Mouse (Mus musculus) stomach, embryonic 15.5 days (tissue): ENCODE measurements around the gene Ogfod2. TPM values are rescaled to one million over a fixed set of nuclear protein-coding genes. Genes with fewer than 3 reads are reported as not detected.
A peak's percentile ranks its signal among the peaks of the same experiment; 100 is the strongest.

ENCODE experiments used
- ATAC-seq: fragments of 200-750 bp; cut with Nextera tagmentation; 2 replicates; pipeline ENCODE4 v1.8.0; 2017; ENCODE audit warnings: low read depth, moderate number of reproducible peaks, moderate TSS enrichment; ENCODE audit not compliant: insufficient read depth, low FRiP score
- H3K27ac ChIP-seq: fragments of 300-500 bp; sonication (generic); 2 replicates; pipeline ENCODE4 v1.5.1; 2015; ENCODE audit warnings: mild to moderate bottlenecking, inconsistent platforms
- H3K27me3 ChIP-seq: fragments of 300-500 bp; sonication (generic); replicated peaks from 2 replicates; pipeline ENCODE4 v1.6.1; 2015; ENCODE audit warnings: inconsistent platforms
- H3K36me3 ChIP-seq: fragments of 300-500 bp; sonication (generic); 2 replicates; pipeline ENCODE4 v1.6.1; 2015; ENCODE audit warnings: inconsistent platforms
- H3K4me1 ChIP-seq: fragments of 300-500 bp; sonication (generic); 2 replicates; pipeline ENCODE4 v1.6.1; 2015; ENCODE audit warnings: inconsistent platforms
- H3K4me2 ChIP-seq: fragments of 300-500 bp; sonication (generic); 2 replicates; pipeline ENCODE4 v1.6.1; 2015; ENCODE audit warnings: mild to moderate bottlenecking, inconsistent platforms
- H3K4me3 ChIP-seq: fragments of 300-500 bp; sonication (generic); replicated peaks from 2 replicates; pipeline ENCODE4 v1.5.1; 2015; ENCODE audit warnings: inconsistent platforms
- H3K9ac ChIP-seq: fragments of 300-500 bp; sonication (generic); 2 replicates; pipeline ENCODE4 v1.6.1; 2015; ENCODE audit warnings: inconsistent platforms
- H3K9me3 ChIP-seq: fragments of 300-500 bp; sonication (generic); 2 replicates; pipeline ENCODE4 v1.6.1; 2016; ENCODE audit warnings: inconsistent platforms
- WGBS: fragments of 180-500 bp; shearing (Covaris S2); methylation state at CpG from one replicate; pipeline ENCODE4 v1.1.7; 2015; 5-methylcytosine and 5-hydroxymethylcytosine counted together
- polyA plus RNA-seq: library from polyadenylated mRNA; unstranded; fragments of >200 nt; fragmentation: Nextera tagmentation; extraction: Ambion mirVana; gene quantifications from 2 replicates; pipeline ENCODE4 v1.2.1, GENCODE M21; 2015

Ogfod2 gene
- polyA plus RNA-seq, 1 experiment from 2014 or later, result 24.2 TPM

- H3K9ac ChIP-seq, result no peak overlapping the region
- WGBS, result 88% methylated on average over 17 of the region's 17 CpGs
- H3K4me3 ChIP-seq, result no peak overlapping the region
- no peaks in the 10 kb centered on the region for H3K27me3 ChIP-seq
- H3K27ac ChIP-seq, result no peak overlapping the region
- ATAC-seq, result no peak
- H3K9me3 ChIP-seq, result no peaks in the 10 kb centered on the region
- H3K4me2 ChIP-seq, result no peak overlapping the region
- peaks cover 7% of the 10 kb centered on the region; the same call in 1 of the 2 replicates for H3K4me1 ChIP-seq
- no peaks in the 10 kb centered on the region for H3K36me3 ChIP-seq
These were observed 29.0 kb upstream of the Ogfod2 start for GRCm38 (mm10) chr5:124082941-124083688.

- 0 out of 2 replicates have a peak, but pooled peaks have one; percentile 1 for ATAC-seq
- H3K4me2 ChIP-seq, result no peak overlapping the region
- H3K36me3 ChIP-seq, result no peaks in the 10 kb centered on the region
- no peak overlapping the region for H3K4me3 ChIP-seq
- no peak overlapping the region for H3K9ac ChIP-seq
- no peaks in the 10 kb centered on the region for H3K9me3 ChIP-seq
- H3K27ac ChIP-seq, result peak overlapping the region; percentile 53; the same call in 1 of the 2 replicates
- 77% methylated on average over 14 of the region's 14 CpGs for WGBS
- H3K4me1 ChIP-seq, result 0 out of 2 replicates have a peak, but pooled peaks cover 7% of the 10 kb centered on the region
- H3K27me3 ChIP-seq, result no peaks in the 10 kb centered on the region
These were observed 28.1 kb upstream of the Ogfod2 start for GRCm38 (mm10) chr5:124083850-124084587.

- Histone ChIP-seq H3K9ac (no peak overlapping the region), H3K27me3 (no peaks in the 10 kb centered on the region), H3K27ac (peak overlapping the region; percentile 53), H3K4me2 (no peak overlapping the region), H3K36me3 (no peaks in the 10 kb centered on the region), H3K4me1 (0 out of 2 replicates have a peak, but pooled peaks cover 7% of the 10 kb centered on the region), H3K9me3 (no peaks in the 10 kb centered on the region), H3K4me3 (no peak overlapping the region)
- 41% methylated on average over 11 of the region's 11 CpGs for WGBS
- ATAC-seq, result peak; percentile 14; the same call in 1 of the 2 replicates
These were observed 27.4 kb upstream of the Ogfod2 start for GRCm38 (mm10) chr5:124084588-124085173.

- no peak overlapping the region for H3K4me2 ChIP-seq
- no peaks in the 10 kb centered on the region for H3K27me3 ChIP-seq
- H3K4me1 ChIP-seq, result 0 out of 2 replicates have a peak, but pooled peaks cover 5% of the 10 kb centered on the region
- no peaks in the 10 kb centered on the region for H3K36me3 ChIP-seq
- 76% methylated on average over 3 of the region's 3 CpGs for WGBS
- H3K9ac ChIP-seq, result no peak overlapping the region
- H3K9me3 ChIP-seq, result no peaks in the 10 kb centered on the region
- no peak overlapping the region for H3K4me3 ChIP-seq
- no peak for ATAC-seq
- H3K27ac ChIP-seq, result no peak overlapping the region
These were observed 26.6 kb upstream of the Ogfod2 start for GRCm38 (mm10) chr5:124085513-124085912.

GRCm38 (mm10) chr5:124086876-124087275, 25.2 kb upstream of the Ogfod2 start:
- Histone ChIP-seq H3K4me2 (no peak overlapping the region), H3K9me3 (no peaks in the 10 kb centered on the region), H3K27me3 (no peaks in the 10 kb centered on the region), H3K36me3 (no peaks in the 10 kb centered on the region), H3K4me3 (no peak overlapping the region), H3K4me1 (no peaks in the 10 kb centered on the region), H3K9ac (no peak overlapping the region), H3K27ac (no peak overlapping the region)
- 86% methylated on average over 4 of the region's 4 CpGs for WGBS
- no peak for ATAC-seq

- H3K27ac ChIP-seq, result no peak overlapping the region
- 86% methylated on average over 23 of the region's 23 CpGs for WGBS
- H3K9ac ChIP-seq, result no peak overlapping the region
- no peaks in the 10 kb centered on the region for H3K9me3 ChIP-seq
- no peaks in the 10 kb centered on the region for H3K27me3 ChIP-seq
- H3K4me3 ChIP-seq, result no peak overlapping the region
- ATAC-seq, result no peak
- peaks cover 9% of the 10 kb centered on the region for H3K4me1 ChIP-seq
- H3K4me2 ChIP-seq, result no peak overlapping the region
- no peaks in the 10 kb centered on the region for H3K36me3 ChIP-seq
These were observed 22.2 kb upstream of the Ogfod2 start for GRCm38 (mm10) chr5:124089868-124090267.

GRCm38 (mm10) chr5:124091951-124092406, 20.1 kb upstream of the Ogfod2 start:
- peak; percentile 73 for ATAC-seq
- H3K9me3 ChIP-seq, result no peaks in the 10 kb centered on the region
- H3K9ac ChIP-seq, result no peak overlapping the region
- no peak overlapping the region for H3K4me3 ChIP-seq
- H3K27me3 ChIP-seq, result no peaks in the 10 kb centered on the region
- H3K27ac ChIP-seq, result peak overlapping the region; percentile 55; the same call in 1 of the 2 replicates
- WGBS, result 42% methylated on average over 9 of the region's 9 CpGs
- H3K36me3 ChIP-seq, result no peaks in the 10 kb centered on the region
- peaks cover 21% of the 10 kb centered on the region for H3K4me1 ChIP-seq
- no peak overlapping the region for H3K4me2 ChIP-seq

GRCm38 (mm10) chr5:124093120-124093794, 18.8 kb upstream of the Ogfod2 start:
- Histone ChIP-seq H3K9ac (no peak overlapping the region), H3K4me2 (no peak overlapping the region), H3K4me3 (no peak overlapping the region), H3K27me3 (no peaks in the 10 kb centered on the region), H3K4me1 (peaks cover 21% of the 10 kb centered on the region), H3K36me3 (no peaks in the 10 kb centered on the region), H3K27ac (no peak overlapping the region), H3K9me3 (no peaks in the 10 kb centered on the region)
- ATAC-seq, result no peak
- 74% methylated on average over 11 of the region's 11 CpGs for WGBS

GRCm38 (mm10) chr5:124093852-124094604, 18.1 kb upstream of the Ogfod2 start:
- Histone ChIP-seq H3K27ac (no peak overlapping the region), H3K9me3 (no peaks in the 10 kb centered on the region), H3K4me3 (no peak overlapping the region), H3K36me3 (no peaks in the 10 kb centered on the region), H3K27me3 (no peaks in the 10 kb centered on the region), H3K4me2 (peak overlapping the region; percentile 8; the same call in 1 of the 2 replicates), H3K9ac (no peak overlapping the region), H3K4me1 (peaks cover 21% of the 10 kb centered on the region)
- no peak for ATAC-seq
- 85% methylated on average over 12 of the region's 12 CpGs for WGBS

GRCm38 (mm10) chr5:124095077-124095581, 17.0 kb upstream of the Ogfod2 start:
- Histone ChIP-seq H3K36me3 (no peaks in the 10 kb centered on the region), H3K9me3 (no peaks in the 10 kb centered on the region), H3K4me2 (peak overlapping the region; percentile 97), H3K27me3 (no peaks in the 10 kb centered on the region), H3K4me3 (peak overlapping the region; percentile 55), H3K27ac (no peak overlapping the region), H3K4me1 (peaks cover 21% of the 10 kb centered on the region), H3K9ac (peak overlapping the region; percentile 44; the same call in 1 of the 2 replicates)
- ATAC-seq, result peak; percentile 45
- 13% methylated on average over 19 of the region's 19 CpGs for WGBS
